Mouse (Mus musculus) lung, adult 2 months (tissue): ENCODE measurements at regions not wholly inside any gene's neighbourhood (a gene's known extent, or its start where the extent isn't known, plus 50 kb on each side); places are given as distances from the start of the nearest gene placed in this dataset.

Experiments used
- DNase-seq: peaks from one replicate; pipeline ENCODE4 v3.0.0; 2022
- H3K4me1 ChIP-seq: fragments of 200-500 bp; 2 replicates; pipeline ENCODE4 v1.6.1; 2011; ENCODE audit warnings: low read length; ENCODE audit not compliant: control insufficient read depth, insufficient read depth
- H3K4me3 ChIP-seq: fragments of 200-500 bp; replicated peaks from 2 replicates; pipeline ENCODE3; 2011; ENCODE audit warnings: low read depth, mild to moderate bottlenecking, control low read depth, low read length; ENCODE audit errors: extremely low read depth
- CTCF ChIP-seq: fragments of 200-500 bp; IDR thresholded peaks from 2 replicates; pipeline ENCODE4 v1.5.1; 2011; ENCODE audit warnings: mild to moderate bottlenecking, low read length, control low read depth; ENCODE audit not compliant: insufficient read depth
- POLR2A ChIP-seq: fragments of 200-500 bp; IDR thresholded peaks from 2 replicates; pipeline ENCODE4 v1.6.1; 2011; ENCODE audit warnings: low read depth, mild to moderate bottlenecking, control low read depth, low read length, borderline replicate concordance; ENCODE audit errors: extremely low read depth
- WGBS: fragments of 180-500 bp; shearing (Covaris S2); methylation state at CpG from one replicate; pipeline ENCODE4 v1.1.7; 2018; 5-methylcytosine and 5-hydroxymethylcytosine counted together

DNA sequence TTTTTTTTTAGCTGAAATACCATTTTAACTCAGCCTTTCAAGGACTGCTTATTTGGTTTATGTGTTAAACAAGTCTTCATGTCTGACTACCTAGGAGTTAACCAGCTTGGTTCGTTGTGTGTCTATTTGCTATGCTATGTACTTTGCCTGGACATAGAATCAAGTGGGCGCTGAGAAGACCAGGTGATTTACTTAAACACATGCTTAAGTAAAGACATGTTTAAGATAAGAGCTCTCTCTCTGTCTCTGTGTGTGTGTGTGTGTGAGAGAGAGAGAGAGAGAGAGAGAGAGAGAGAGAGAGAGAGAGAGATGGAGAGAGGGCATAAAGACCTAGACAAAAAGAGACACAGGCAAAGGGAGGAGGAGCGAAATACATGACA lies 302.3 kb downstream of the Pik3r1 start:
- WGBS: 57% methylated on average over 3 of the region's 3 CpGs
- TF ChIP-seq CTCF (no peak), POLR2A (no peak)
- no peak for DNase-seq
- Histone ChIP-seq H3K4me3 (no peak overlapping the region), H3K4me1 (no peaks in the 10 kb centered on the region)

DNA sequence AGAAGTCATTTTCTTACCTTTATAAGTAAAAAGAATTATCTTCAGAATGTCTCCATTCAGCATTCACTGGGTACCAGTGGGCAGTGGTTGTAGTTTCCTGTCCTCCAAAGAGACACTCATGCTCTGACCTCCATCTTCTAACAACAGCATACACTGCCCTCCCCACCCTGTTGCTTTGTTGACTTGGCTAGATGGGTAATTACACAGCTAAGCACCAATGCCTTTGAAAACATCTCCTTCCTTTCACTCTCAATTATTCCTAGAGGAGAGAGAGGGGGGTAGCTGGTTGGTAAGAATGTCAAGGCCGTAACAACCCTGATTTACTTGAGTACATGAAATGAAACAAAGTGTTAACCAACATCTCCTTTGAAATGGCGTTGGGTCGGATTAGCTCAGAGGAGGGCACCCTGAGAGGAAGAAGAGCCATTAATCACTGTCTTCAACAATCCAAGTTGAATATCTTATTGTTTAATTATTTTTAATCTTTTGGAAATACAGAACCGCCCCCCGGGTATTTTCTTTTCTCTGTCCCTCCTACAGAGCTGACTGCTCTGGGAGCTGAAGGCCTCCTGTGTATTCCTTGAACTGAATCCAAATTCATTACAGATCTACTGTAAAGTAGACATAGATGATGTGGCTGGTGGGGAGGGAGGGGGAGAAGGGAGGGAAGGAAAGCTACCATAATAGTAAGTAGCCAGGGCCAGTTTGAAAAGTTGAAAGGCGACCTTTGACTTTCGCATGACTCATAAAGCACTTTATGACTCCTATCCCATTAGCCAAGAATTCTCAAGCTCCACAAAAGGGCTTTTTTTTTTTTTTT lies 302.9 kb downstream of the Pik3r1 start:
- H3K4me1 ChIP-seq: no peaks in the 10 kb centered on the region
- no peak for DNase-seq
- H3K4me3 ChIP-seq: no peak overlapping the region
- TF ChIP-seq CTCF (no peak), POLR2A (no peak)
- WGBS: 60% methylated on average over 7 of the region's 7 CpGs

DNA sequence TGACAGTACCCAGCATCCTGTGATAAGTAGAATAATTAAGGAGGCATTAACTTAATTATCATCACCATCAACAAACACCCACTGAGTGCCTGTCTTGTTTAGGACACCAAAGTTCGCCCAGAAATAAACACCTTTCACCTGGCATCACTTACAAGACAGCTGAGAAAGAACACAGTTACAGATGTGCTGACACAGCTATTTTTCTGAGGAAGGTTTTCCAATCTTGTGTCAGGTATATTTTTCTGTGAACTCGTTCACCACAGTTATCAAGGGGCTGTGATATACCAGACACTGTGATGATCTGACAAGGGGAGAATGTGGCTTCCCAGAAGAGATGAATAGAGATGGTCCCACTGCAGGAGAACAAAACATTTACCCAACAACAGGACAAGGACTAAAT lies 311.1 kb downstream of the Pik3r1 start:
- no peaks in the 10 kb centered on the region for H3K4me1 ChIP-seq
- H3K4me3 ChIP-seq: no peak overlapping the region
- no peak for TF ChIP-seq CTCF
- no peak for DNase-seq
- 46% methylated on average over 2 of the region's 2 CpGs for WGBS

DNA sequence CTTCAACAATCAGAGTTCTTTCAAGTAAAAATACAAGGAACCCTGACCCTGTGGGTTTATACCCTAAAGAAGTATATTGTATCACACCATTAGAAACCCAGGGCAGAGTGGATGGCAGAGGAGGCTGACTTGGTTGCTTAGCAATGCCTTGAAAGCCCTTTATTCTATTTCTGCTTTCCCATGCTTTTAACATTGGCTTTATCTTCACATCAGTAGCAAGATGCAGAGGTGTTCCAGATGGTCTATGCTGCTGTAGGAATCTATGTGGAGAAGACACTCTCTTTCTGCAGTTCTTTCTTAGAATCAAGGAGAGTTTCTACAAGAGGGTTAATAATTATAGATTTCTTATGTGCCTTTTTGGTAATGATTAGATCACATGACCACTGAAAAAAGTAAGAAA lies 313.7 kb downstream of the Pik3r1 start:
- Histone ChIP-seq H3K4me3 (no peak overlapping the region), H3K4me1 (no peaks in the 10 kb centered on the region)
- no peak for DNase-seq
- TF ChIP-seq POLR2A: no peak
- TF ChIP-seq CTCF: no peak

DNA sequence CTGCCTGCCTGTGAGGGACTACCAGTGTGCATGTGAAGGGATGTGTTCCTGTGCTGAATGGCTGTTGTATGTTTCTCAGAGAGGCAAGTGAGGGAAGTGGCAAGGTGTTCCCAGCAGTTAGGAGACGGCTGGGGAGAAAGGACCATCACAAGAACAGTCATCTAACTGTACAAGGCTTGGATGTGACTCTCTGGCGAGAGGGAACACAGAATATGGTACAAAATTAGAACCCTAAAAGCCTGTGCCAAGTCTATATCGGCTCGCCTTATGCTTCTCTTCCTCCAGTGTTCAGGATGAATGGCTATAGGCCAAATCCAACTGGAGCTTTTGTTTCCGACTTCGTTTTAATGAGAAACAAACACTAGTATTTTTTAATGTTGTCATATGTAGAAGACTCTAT lies 317.5 kb downstream of the Pik3r1 start:
- no peaks in the 10 kb centered on the region for H3K4me1 ChIP-seq
- no peak for DNase-seq
- H3K4me3 ChIP-seq: no peak overlapping the region
- WGBS: 72% methylated on average over 6 of the region's 6 CpGs
- TF ChIP-seq CTCF (no peak), POLR2A (no peak)

DNA sequence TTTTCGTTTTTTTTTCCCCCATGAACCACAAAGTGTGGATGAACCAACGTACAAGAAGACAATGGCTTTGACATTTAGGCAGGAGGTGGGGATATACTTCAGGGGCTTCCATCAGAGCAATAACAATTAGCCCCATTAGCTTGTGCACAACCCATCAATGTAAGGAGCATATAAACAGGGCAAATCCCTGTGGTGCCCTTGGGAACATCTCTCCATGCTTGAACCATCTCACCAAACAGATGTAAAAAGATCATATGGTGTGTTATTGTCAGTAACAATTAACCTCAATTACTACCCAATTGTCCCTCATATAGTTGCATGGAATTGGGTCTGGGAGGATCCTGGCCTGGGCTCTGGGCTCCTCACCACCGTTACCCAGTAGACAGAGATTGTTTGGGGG lies 328.5 kb downstream of the Pik3r1 start:
- WGBS: 78% methylated on average over 3 of the region's 3 CpGs

DNA sequence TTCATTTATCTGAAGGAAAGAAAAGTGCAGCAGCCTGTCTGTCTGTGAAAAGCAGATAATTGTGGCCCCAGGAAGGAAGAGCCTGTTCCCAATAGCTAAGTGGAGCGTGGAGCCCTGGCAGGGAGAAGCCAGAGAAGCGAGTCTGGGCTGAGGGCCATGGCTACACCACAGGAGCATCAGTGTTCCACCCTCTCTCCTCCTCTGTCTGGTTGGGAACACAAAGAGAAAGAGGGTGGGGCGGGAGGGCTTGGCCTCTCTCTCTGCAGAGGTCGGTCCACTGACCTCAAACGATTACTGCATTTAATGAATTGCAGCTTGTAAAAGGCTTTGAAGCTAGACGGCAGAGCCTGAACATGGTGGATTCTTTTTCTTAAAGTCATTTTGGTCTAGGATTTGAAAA lies 329.0 kb downstream of the Pik3r1 start:
- no peak for DNase-seq
- WGBS: 56% methylated on average over 6 of the region's 6 CpGs
- Histone ChIP-seq H3K4me1 (no peaks in the 10 kb centered on the region), H3K4me3 (no peak overlapping the region)
- TF ChIP-seq CTCF: no peak
- TF ChIP-seq POLR2A: no peak

More for the DNA sequence above, 328.5 kb downstream of the Pik3r1 start:
- DNase-seq: no peak
- H3K4me1 ChIP-seq: no peaks in the 10 kb centered on the region
- no peak overlapping the region for H3K4me3 ChIP-seq
- TF ChIP-seq POLR2A: no peak
- no peak for TF ChIP-seq CTCF

DNA sequence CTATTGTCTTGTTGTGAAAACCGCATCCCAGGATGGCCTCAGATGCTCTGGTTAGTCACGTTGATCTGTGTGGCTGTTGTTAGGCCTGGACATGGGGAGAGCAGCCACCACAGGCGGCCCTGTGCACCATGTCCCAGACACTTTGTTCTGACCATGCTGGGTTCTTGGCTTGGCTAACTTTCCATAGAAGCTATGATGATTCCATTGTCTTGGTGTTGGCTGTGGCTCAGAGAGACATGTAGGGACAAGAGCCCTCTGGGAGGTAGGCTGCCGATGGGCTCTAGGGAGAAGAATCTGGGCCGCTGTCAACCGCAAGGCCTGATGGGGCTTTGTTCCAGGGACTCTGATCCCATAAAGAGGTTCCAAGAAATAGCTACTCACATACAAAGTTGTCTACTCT lies 334.9 kb downstream of the Pik3r1 start:
- WGBS: 87% methylated on average over 6 of the region's 6 CpGs
- Histone ChIP-seq H3K4me3 (no peak overlapping the region), H3K4me1 (0 out of 2 replicates have a peak, but pooled peaks cover under 1% of the 10 kb centered on the region)
- DNase-seq: no peak
- TF ChIP-seq POLR2A: no peak

DNA sequence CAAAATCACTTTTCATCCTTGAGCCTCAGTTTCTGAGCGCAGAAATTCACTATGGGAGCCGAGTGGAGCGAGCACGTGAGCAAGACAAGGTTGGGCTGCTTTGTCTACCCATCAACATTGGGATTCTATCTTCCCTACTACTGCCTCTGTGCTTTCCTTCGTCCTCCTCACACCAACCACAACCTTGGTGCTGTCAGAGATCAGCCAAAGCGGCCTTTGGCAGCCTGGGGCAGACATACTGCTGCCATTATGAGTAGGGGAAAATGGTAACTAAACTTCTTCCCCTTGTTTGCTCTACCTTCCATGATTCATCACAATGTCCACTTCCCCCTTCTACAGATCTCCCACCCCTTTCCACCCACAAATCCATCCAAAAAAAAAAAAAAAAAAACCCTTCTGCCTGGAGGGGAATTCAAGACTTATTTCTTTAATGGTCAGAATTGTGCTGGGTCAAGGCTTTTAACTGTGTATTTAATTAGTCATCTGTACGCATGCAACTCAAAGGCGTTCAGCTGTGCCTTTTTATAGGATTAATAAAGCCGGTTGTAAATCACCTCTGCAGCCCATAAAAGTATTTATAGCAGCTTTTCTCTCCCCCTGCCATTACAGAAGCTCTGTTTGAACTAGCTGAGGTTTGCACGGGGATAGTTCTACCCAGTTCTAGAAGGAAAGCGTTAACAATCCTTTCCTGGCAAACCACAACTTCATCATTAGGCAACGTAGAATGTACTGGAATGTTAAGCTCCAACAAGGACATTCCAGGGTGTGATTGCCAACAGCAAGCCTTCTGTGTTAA lies 340.4 kb downstream of the Pik3r1 start:
- no peak for DNase-seq
- no peak for TF ChIP-seq POLR2A
- TF ChIP-seq CTCF: no peak
- Histone ChIP-seq H3K4me1 (0 out of 2 replicates have a peak, but pooled peaks cover 2% of the 10 kb centered on the region), H3K4me3 (no peak overlapping the region)
- 70% methylated on average over 12 of the region's 12 CpGs for WGBS

DNA sequence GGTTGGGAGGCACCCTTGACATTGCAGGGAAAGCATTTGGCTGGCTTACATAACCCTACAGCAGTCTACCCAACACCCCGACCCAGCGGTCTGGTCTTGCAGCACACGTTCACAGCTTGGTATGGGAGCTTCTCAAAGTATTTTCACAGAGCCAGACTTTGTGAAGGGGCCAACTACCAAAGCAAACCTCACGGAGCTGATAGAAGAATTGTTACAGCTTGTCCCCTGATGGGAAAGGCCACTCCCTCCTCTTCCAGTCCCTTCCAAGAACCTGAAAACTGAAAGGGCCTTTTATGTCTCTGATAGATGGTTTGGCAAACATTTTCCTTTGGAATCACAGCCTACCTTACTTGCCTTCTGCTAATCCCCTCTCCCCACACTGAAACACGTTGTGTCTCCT lies 341.6 kb downstream of the Pik3r1 start:
- Histone ChIP-seq H3K4me1 (0 out of 2 replicates have a peak, but pooled peaks cover 2% of the 10 kb centered on the region), H3K4me3 (no peak overlapping the region)
- no peak for DNase-seq
- 36% methylated on average over 5 of the region's 5 CpGs for WGBS
- no peak for TF ChIP-seq CTCF
- TF ChIP-seq POLR2A: no peak
